Mouse (Mus musculus): ENCODE data around the gene Gnpat.

Gene Gnpat

GRCm38 (mm10) chr8:124862321-124863162, at the start of gene Gnpat, which contains the start of gene 2810004N23Rik:
Gnpat (plus strand) TSS chr8:124863033.
2810004N23Rik (minus strand) TSS chr8:124863120.
- peak; percentile 87 to 89 for DNase-seq (ENCODE audit: low spot score in 2 of 2)

- DNase-seq (ENCODE audit: low spot score in 2 of 2), result no peak
Observed at GRCm38 (mm10) chr8:124813326-124813725, 49.5 kb upstream of the Gnpat start.

GRCm38 (mm10) chr8:124815870-124816269, 47.0 kb upstream of the Gnpat start:
- DNase-seq (ENCODE audit: low spot score in 2 of 2), result no peak

GRCm38 (mm10) chr8:124816866-124817265, 46.0 kb upstream of the Gnpat start:
- no peak for DNase-seq (ENCODE audit: low spot score in 2 of 2)

- no peak for DNase-seq (ENCODE audit: low spot score in 2 of 2)
Observed at GRCm38 (mm10) chr8:124817361-124817760, 45.5 kb upstream of the Gnpat start.

- no peak for DNase-seq (ENCODE audit: low spot score in 2 of 2)
Observed at GRCm38 (mm10) chr8:124819612-124820115, 43.2 kb upstream of the Gnpat start.

GRCm38 (mm10) chr8:124820125-124820524, 42.7 kb upstream of the Gnpat start:
- DNase-seq (ENCODE audit: low spot score in 2 of 2), result no peak

GRCm38 (mm10) chr8:124823497-124823896, 39.3 kb upstream of the Gnpat start:
- no peak for DNase-seq (ENCODE audit: low spot score in 2 of 2)

- DNase-seq (ENCODE audit: low spot score in 2 of 2), result peak in 1 of 2 experiments; percentile 8
Observed at GRCm38 (mm10) chr8:124826658-124827057, 36.2 kb upstream of the Gnpat start.

- peak in 1 of 2 experiments; percentile 32 for DNase-seq (ENCODE audit: low spot score in 2 of 2)
Observed at GRCm38 (mm10) chr8:124827387-124827786, 35.4 kb upstream of the Gnpat start.

GRCm38 (mm10) chr8:124828561-124829240, 34.1 kb upstream of the Gnpat start:
- DNase-seq (ENCODE audit: low spot score in 2 of 2), result peak in 1 of 2 experiments; percentile 15

GRCm38 (mm10) chr8:124830050-124830449, 32.8 kb upstream of the Gnpat start:
- DNase-seq (ENCODE audit: low spot score in 2 of 2), result no peak

GRCm38 (mm10) chr8:124831531-124831930, 31.3 kb upstream of the Gnpat start:
- no peak for DNase-seq (ENCODE audit: low spot score in 2 of 2)

- no peak for DNase-seq (ENCODE audit: low spot score in 2 of 2)
Observed at GRCm38 (mm10) chr8:124831941-124832340, 30.9 kb upstream of the Gnpat start.

GRCm38 (mm10) chr8:124833430-124834205, 29.2 kb upstream of the Gnpat start:
- DNase-seq (ENCODE audit: low spot score in 2 of 2), result no peak

- no peak for DNase-seq (ENCODE audit: low spot score in 2 of 2)
Observed at GRCm38 (mm10) chr8:124835848-124836247, 27.0 kb upstream of the Gnpat start.

- no peak for DNase-seq (ENCODE audit: low spot score in 2 of 2)
Observed at GRCm38 (mm10) chr8:124836273-124836672, 26.6 kb upstream of the Gnpat start.

GRCm38 (mm10) chr8:124836907-124837306, 25.9 kb upstream of the Gnpat start:
- no peak for DNase-seq (ENCODE audit: low spot score in 2 of 2)

- no peak for DNase-seq (ENCODE audit: low spot score in 2 of 2)
Observed at GRCm38 (mm10) chr8:124837956-124838355, 24.9 kb upstream of the Gnpat start.

GRCm38 (mm10) chr8:124839371-124839770, 23.5 kb upstream of the Gnpat start:
- DNase-seq (ENCODE audit: low spot score in 2 of 2), result no peak

- no peak for DNase-seq (ENCODE audit: low spot score in 2 of 2)
Observed at GRCm38 (mm10) chr8:124840900-124841299, 21.9 kb upstream of the Gnpat start.

GRCm38 (mm10) chr8:124841775-124842174, 21.1 kb upstream of the Gnpat start:
- no peak for DNase-seq (ENCODE audit: low spot score in 2 of 2)

Data from right cerebral cortex, postnatal 36 days (tissue).